Mouse (Mus musculus): ENCODE measurements at regions not wholly inside any gene's neighbourhood (a gene's known extent, or its start where the extent isn't known, plus 50 kb on each side); places are given as distances from the start of the nearest gene placed in this dataset.

DNA sequence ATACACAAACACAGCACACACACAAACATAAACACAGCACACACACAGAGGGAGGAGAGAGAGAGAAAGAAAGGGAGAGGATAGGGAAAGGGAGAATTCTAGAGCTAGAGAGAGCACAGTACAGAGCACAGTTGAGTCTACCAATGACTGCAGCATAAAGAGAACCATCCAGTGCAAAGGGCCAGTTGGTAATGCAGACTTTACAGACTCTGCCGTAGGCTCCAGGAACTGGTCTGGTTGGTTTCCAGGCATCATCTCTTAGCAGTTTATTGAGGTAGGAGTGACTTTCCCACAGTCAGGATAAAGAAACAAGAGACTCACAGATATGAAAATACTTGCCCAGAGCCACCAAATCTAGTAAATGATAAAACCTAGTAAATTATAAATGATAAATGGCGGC lies 208.5 kb downstream of the Tgfb2 start:
- no peak for DNase-seq (ENCODE audit: low spot score)
- H3K27me3 ChIP-seq (replicated peaks; ENCODE audit: low read depth, poor library complexity, severe bottlenecking), result no peaks in the 10 kb centered on the region
- H3K36me3 ChIP-seq (replicated peaks), result no peaks in the 10 kb centered on the region
- H3K4me1 ChIP-seq, result no peaks in the 10 kb centered on the region
- no peaks in the 10 kb centered on the region for H3K9me3 ChIP-seq
- 85% methylated on average over 2 of the region's 2 CpGs for WGBS
- no peak overlapping the region for H3K4me3 ChIP-seq
- H3K27ac ChIP-seq (replicated peaks), result no peak overlapping the region

- H3K9me3 ChIP-seq, result no peaks in the 10 kb centered on the region
Observed at GRCm38 (mm10) chr1:186494411-186494783, 211.4 kb downstream of the Tgfb2 start.

DNA sequence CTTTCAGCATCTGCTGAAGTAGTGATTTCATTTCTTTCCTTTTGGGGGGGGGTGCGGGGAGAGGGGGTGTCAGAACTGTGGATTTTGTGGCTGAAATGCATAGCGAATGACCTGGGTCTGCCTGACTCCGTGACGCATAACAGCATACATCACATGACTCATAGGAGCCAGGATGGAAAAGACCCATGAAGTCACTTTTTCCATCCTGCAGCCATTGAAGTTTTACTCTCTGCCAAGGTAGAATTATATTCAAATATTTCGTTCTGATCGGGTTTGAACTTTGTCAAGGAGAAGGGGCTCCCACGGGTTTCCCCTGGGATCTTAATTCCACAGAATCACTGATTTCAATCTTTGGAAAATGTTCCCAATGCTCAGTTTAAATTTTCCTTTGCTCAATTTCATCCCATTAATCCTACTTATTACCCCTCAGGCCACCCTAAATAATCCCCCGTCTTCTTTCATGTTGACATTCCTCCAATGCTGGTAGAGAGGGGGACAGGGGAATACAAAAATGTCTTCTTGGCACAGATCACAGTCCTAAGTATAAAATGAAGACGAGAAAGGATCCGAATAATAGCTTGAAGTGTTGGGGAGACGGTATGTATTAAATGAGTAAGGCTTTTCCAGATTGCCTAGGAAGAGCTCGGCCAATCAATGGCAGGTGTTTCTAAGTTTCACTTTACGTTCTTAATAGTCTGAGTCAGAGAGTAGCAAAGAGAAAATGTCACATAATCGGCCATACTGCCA lies 212.0 kb downstream of the Tgfb2 start:
- Histone ChIP-seq H3K4me1 (no peaks in the 10 kb centered on the region), H3K4me3 (no peak overlapping the region), H3K27me3 (replicated peaks; ENCODE audit: low read depth, poor library complexity, severe bottlenecking) (no peaks in the 10 kb centered on the region; the same call in 1 of the 2 replicates), H3K9me3 (no peaks in the 10 kb centered on the region), H3K36me3 (replicated peaks) (no peaks in the 10 kb centered on the region), H3K27ac (replicated peaks) (no peak overlapping the region)
- WGBS, result 86% methylated on average over 14 of the region's 14 CpGs
- DNase-seq (ENCODE audit: low spot score), result no peak

More at GRCm38 (mm10) chr1:186494411-186494783, 211.4 kb downstream of the Tgfb2 start:
- Histone ChIP-seq H3K36me3 (replicated peaks) (no peaks in the 10 kb centered on the region), H3K4me1 (no peaks in the 10 kb centered on the region), H3K27ac (replicated peaks) (no peak overlapping the region), H3K27me3 (replicated peaks; ENCODE audit: low read depth, poor library complexity, severe bottlenecking) (no peaks in the 10 kb centered on the region; the same call in 1 of the 2 replicates), H3K4me3 (no peak overlapping the region)
- DNase-seq (ENCODE audit: low spot score), result no peak
- WGBS, result 88% methylated on average over 5 of the region's 5 CpGs

GRCm38 (mm10) chr1:186482177-186482576 lies 223.6 kb downstream of the Tgfb2 start:
- WGBS, result 63% methylated on average over 8 of the region's 8 CpGs
- Histone ChIP-seq H3K27ac (replicated peaks) (no peak overlapping the region), H3K27me3 (replicated peaks; ENCODE audit: low read depth, poor library complexity, severe bottlenecking) (no peaks in the 10 kb centered on the region), H3K36me3 (replicated peaks) (no peaks in the 10 kb centered on the region), H3K4me1 (peaks cover 27% of the 10 kb centered on the region), H3K9me3 (no peaks in the 10 kb centered on the region), H3K4me3 (no peak overlapping the region)
- DNase-seq (ENCODE audit: low spot score), result no peak

- 95% methylated on average over 1 of the region's 1 CpGs for WGBS
- no peak for DNase-seq (ENCODE audit: low spot score)
Observed at GRCm38 (mm10) chr1:186480019-186480418, 225.8 kb downstream of the Tgfb2 start.

GRCm38 (mm10) chr1:186478428-186479238 lies 227.2 kb downstream of the Tgfb2 start:
- Histone ChIP-seq H3K36me3 (replicated peaks) (no peaks in the 10 kb centered on the region), H3K27ac (replicated peaks) (no peak overlapping the region), H3K9me3 (no peaks in the 10 kb centered on the region), H3K4me3 (no peak overlapping the region), H3K27me3 (replicated peaks; ENCODE audit: low read depth, poor library complexity, severe bottlenecking) (no peaks in the 10 kb centered on the region), H3K4me1 (peaks cover 16% of the 10 kb centered on the region)
- WGBS, result 79% methylated on average over 8 of the region's 8 CpGs
- no peak for DNase-seq (ENCODE audit: low spot score)

More at GRCm38 (mm10) chr1:186480019-186480418, 225.8 kb downstream of the Tgfb2 start:
- H3K9me3 ChIP-seq, result no peaks in the 10 kb centered on the region
- H3K36me3 ChIP-seq (replicated peaks), result no peaks in the 10 kb centered on the region
- no peak overlapping the region for H3K27ac ChIP-seq (replicated peaks)
- H3K27me3 ChIP-seq (replicated peaks; ENCODE audit: low read depth, poor library complexity, severe bottlenecking), result no peaks in the 10 kb centered on the region
- no peak overlapping the region for H3K4me3 ChIP-seq
- H3K4me1 ChIP-seq, result peaks cover 16% of the 10 kb centered on the region

DNA sequence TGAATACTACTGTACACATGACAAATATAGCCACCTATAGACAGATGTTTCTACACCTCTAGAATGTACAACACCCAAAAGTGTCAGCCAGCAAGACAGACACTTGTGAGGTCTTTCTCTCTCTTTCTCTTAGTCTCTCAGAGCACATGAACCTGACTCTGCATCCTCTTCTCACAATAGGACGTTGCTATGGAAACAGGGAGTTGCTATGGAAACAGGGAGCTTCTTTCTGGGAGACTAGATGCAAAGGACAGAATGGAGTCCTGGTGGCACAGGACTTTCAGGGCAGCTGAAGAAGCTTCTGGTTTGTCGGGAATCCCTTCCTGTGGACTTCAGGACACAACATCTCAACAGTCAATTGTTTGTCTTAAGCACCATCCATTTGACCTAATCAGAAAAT lies 230.9 kb downstream of the Tgfb2 start:
- H3K27ac ChIP-seq (replicated peaks), result no peak overlapping the region
- peak; percentile 32 for DNase-seq (ENCODE audit: low spot score)
- peaks cover 3% of the 10 kb centered on the region; the same call in 1 of the 2 replicates for H3K4me1 ChIP-seq
- H3K27me3 ChIP-seq (replicated peaks; ENCODE audit: low read depth, poor library complexity, severe bottlenecking), result no peaks in the 10 kb centered on the region
- no peaks in the 10 kb centered on the region for H3K9me3 ChIP-seq
- H3K4me3 ChIP-seq, result no peak overlapping the region
- WGBS, result 41% methylated on average over 2 of the region's 2 CpGs
- no peaks in the 10 kb centered on the region for H3K36me3 ChIP-seq (replicated peaks)

DNA sequence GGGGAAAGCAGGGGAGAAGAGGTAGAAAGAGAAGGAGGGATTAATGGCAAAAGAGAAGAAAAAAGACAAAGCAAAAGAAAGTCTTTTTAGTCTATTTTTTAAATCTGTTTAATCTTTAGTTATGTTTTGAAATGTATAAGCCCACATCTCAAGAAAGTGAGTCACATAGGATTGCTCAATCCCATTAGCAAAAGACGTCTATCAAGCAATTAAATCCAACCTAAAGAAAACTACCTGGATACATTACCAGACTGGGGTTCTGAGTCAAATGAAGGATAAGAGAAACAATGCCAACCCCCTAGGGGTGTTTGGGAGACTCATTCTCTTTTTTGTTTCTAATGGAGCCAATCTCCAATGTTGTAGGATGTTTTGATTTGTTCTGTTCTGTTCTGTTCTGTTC lies 231.4 kb downstream of the Tgfb2 start:
- H3K9me3 ChIP-seq, result no peaks in the 10 kb centered on the region
- no peaks in the 10 kb centered on the region for H3K27me3 ChIP-seq (replicated peaks; ENCODE audit: low read depth, poor library complexity, severe bottlenecking)

DNA sequence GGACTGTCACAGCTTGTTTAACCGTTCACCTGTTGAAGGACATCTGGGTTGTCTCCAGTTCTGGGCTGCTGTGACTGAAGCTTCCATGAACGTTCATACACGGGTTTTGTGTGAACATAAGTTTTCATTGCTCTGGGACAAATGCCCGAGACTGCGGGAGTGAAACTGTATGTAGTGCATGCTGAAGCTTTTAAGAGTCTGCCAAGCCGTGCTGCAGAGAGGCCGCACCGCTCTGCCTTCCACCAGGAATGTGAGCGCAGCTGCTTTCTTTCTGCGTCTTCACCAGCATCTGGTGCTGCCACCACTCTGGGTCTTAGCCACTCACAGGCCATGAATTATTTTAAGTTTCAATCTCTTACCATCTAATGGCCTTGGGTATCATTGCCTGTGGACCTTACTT lies 232.8 kb downstream of the Tgfb2 start:
- Histone ChIP-seq H3K4me3 (no peak overlapping the region), H3K4me1 (no peaks in the 10 kb centered on the region), H3K27ac (replicated peaks) (no peak overlapping the region), H3K27me3 (replicated peaks; ENCODE audit: low read depth, poor library complexity, severe bottlenecking) (no peaks in the 10 kb centered on the region), H3K36me3 (replicated peaks) (no peaks in the 10 kb centered on the region), H3K9me3 (no peaks in the 10 kb centered on the region)
- WGBS, result 90% methylated on average over 10 of the region's 10 CpGs
- no peak for DNase-seq (ENCODE audit: low spot score)

More for the DNA sequence above, 231.4 kb downstream of the Tgfb2 start:
- H3K36me3 ChIP-seq (replicated peaks), result no peaks in the 10 kb centered on the region
- peaks cover 3% of the 10 kb centered on the region; the same call in 1 of the 2 replicates for H3K4me1 ChIP-seq
- no peak overlapping the region for H3K27ac ChIP-seq (replicated peaks)
- DNase-seq (ENCODE audit: low spot score), result no peak
- WGBS, result 56% methylated on average over 1 of the region's 1 CpGs
- H3K4me3 ChIP-seq, result no peak overlapping the region

GRCm38 (mm10) chr1:186465526-186465925 lies 240.3 kb downstream of the Tgfb2 start:
- 95% methylated on average over 5 of the region's 5 CpGs for WGBS

DNA sequence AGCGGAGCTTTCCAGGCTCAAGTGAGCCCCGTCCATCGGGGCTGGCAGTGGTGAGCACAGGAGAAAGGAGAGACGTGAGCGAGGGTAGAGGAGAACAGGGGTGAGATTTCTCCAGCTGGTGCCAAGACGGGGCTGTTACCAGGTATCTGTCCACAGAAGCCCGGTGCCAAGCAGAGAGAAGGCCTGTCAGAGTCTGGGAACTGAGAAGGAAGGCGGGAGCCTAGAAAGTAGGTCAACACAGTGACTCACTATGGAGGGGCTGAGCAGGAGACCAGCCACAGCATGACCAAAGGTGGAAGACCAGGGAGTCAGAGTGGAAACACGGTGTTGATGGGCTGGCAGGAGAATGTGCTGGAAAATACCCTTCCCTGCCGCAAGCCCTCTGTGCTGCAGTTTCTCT lies 245.0 kb downstream of the Tgfb2 start:
- 0 out of 2 replicates have a peak, but pooled peaks cover 4% of the 10 kb centered on the region for H3K9me3 ChIP-seq
- H3K27ac ChIP-seq (replicated peaks), result no peak overlapping the region
- H3K36me3 ChIP-seq (replicated peaks), result no peaks in the 10 kb centered on the region
- H3K27me3 ChIP-seq (replicated peaks; ENCODE audit: low read depth, poor library complexity, severe bottlenecking), result no peaks in the 10 kb centered on the region
- H3K4me3 ChIP-seq, result no peak overlapping the region
- no peak for DNase-seq (ENCODE audit: low spot score)
- no peaks in the 10 kb centered on the region for H3K4me1 ChIP-seq
- WGBS, result 90% methylated on average over 10 of the region's 10 CpGs

More at GRCm38 (mm10) chr1:186465526-186465925, 240.3 kb downstream of the Tgfb2 start:
- Histone ChIP-seq H3K4me3 (no peak overlapping the region), H3K27me3 (replicated peaks; ENCODE audit: low read depth, poor library complexity, severe bottlenecking) (no peaks in the 10 kb centered on the region), H3K9me3 (no peaks in the 10 kb centered on the region), H3K4me1 (no peaks in the 10 kb centered on the region), H3K36me3 (replicated peaks) (no peaks in the 10 kb centered on the region), H3K27ac (replicated peaks) (no peak overlapping the region)
- no peak for DNase-seq (ENCODE audit: low spot score)

DNA sequence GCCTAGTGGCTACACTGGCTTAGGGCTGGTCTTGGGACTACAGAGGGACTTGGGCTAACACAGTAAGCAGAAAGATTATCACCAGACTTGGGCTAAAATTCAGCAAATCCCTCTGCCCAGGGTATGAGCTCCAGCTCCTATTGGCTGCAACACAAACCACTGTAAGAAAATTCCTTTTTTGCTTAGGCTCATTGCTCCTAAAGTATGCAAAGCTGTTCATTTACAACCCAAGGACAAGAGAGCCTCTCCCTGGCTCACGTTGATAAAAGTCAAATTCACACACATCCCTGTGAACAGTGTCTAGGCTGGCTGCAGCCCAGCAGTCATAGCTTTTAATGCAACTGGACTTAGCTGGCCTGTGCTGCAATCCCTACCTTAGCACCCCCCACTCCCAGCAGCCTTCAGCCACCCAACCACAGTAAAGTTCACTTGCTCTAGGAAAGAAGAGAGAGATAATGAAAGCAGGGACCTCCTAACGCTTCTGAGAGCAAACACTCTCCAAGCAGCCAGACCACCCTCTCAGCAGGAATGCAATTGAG lies 247.6 kb downstream of the Tgfb2 start:
- H3K4me1 ChIP-seq, result peaks cover 5% of the 10 kb centered on the region; the same call in 1 of the 2 replicates
- 0 out of 2 replicates have a peak, but pooled peaks cover 4% of the 10 kb centered on the region for H3K9me3 ChIP-seq
- H3K36me3 ChIP-seq (replicated peaks), result no peaks in the 10 kb centered on the region
- 54% methylated on average over 2 of the region's 2 CpGs for WGBS
- no peaks in the 10 kb centered on the region for H3K27me3 ChIP-seq (replicated peaks; ENCODE audit: low read depth, poor library complexity, severe bottlenecking)
- DNase-seq (ENCODE audit: low spot score), result no peak
- H3K27ac ChIP-seq (replicated peaks), result no peak overlapping the region; the same call in 1 of the 2 replicates
- H3K4me3 ChIP-seq, result no peak overlapping the region

All from embryonic facial prominence, embryonic 10.5 days (tissue).